Mouse (Mus musculus): ENCODE results near the gene Ccnt2. TPM values are rescaled to one million over a fixed set of nuclear protein-coding genes. Genes with fewer than 3 reads are reported as not detected.
A peak's percentile ranks its signal among the peaks of the same experiment; 100 is the strongest.

The Ccnt2 gene
- total RNA-seq, 1 experiment from 2014 or later: 56.6 TPM

- no peak for ATAC-seq (replicated peaks in 1 of 2; ENCODE audit: insufficient read depth in 1 of 2, low FRiP score in 2 of 2, low TSS enrichment in 1 of 2, low read depth in 1 of 2, poor library complexity in 2 of 2, severe bottlenecking in 2 of 2)
Measured at GRCm38 (mm10) chr1:127780142-127780541, 6.2 kb downstream of the Ccnt2 start.

GRCm38 (mm10) chr1:127780849-127781248 is 6.9 kb downstream of the Ccnt2 start:
- peak; percentile 42 to 49; a peak in 1 of 4 replicates for ATAC-seq (replicated peaks in 1 of 2; ENCODE audit: insufficient read depth in 1 of 2, low FRiP score in 2 of 2, low TSS enrichment in 1 of 2, low read depth in 1 of 2, poor library complexity in 2 of 2, severe bottlenecking in 2 of 2)

- no peak for ATAC-seq (replicated peaks in 1 of 2; ENCODE audit: insufficient read depth in 1 of 2, low FRiP score in 2 of 2, low TSS enrichment in 1 of 2, low read depth in 1 of 2, poor library complexity in 2 of 2, severe bottlenecking in 2 of 2)
Measured at GRCm38 (mm10) chr1:127783862-127784261, 9.9 kb downstream of the Ccnt2 start.

GRCm38 (mm10) chr1:127785882-127786281 is 11.9 kb downstream of the Ccnt2 start:
- ATAC-seq (replicated peaks in 1 of 2; ENCODE audit: insufficient read depth in 1 of 2, low FRiP score in 2 of 2, low TSS enrichment in 1 of 2, low read depth in 1 of 2, poor library complexity in 2 of 2, severe bottlenecking in 2 of 2): peak; percentile 72 to 74

- no peak for ATAC-seq (replicated peaks in 1 of 2; ENCODE audit: insufficient read depth in 1 of 2, low FRiP score in 2 of 2, low TSS enrichment in 1 of 2, low read depth in 1 of 2, poor library complexity in 2 of 2, severe bottlenecking in 2 of 2)
Measured at GRCm38 (mm10) chr1:127788943-127789342, 15.0 kb downstream of the Ccnt2 start.

GRCm38 (mm10) chr1:127793459-127793858 is 19.5 kb downstream of the Ccnt2 start:
- ATAC-seq (replicated peaks in 1 of 2; ENCODE audit: insufficient read depth in 1 of 2, low FRiP score in 2 of 2, low TSS enrichment in 1 of 2, low read depth in 1 of 2, poor library complexity in 2 of 2, severe bottlenecking in 2 of 2): no peak

GRCm38 (mm10) chr1:127795087-127795769 is 21.3 kb downstream of the Ccnt2 start:
- no peak for ATAC-seq (replicated peaks in 1 of 2; ENCODE audit: insufficient read depth in 1 of 2, low FRiP score in 2 of 2, low TSS enrichment in 1 of 2, low read depth in 1 of 2, poor library complexity in 2 of 2, severe bottlenecking in 2 of 2)

GRCm38 (mm10) chr1:127796341-127796740 is 22.4 kb downstream of the Ccnt2 start:
- ATAC-seq (replicated peaks in 1 of 2; ENCODE audit: insufficient read depth in 1 of 2, low FRiP score in 2 of 2, low TSS enrichment in 1 of 2, low read depth in 1 of 2, poor library complexity in 2 of 2, severe bottlenecking in 2 of 2): no peak

GRCm38 (mm10) chr1:127796752-127797151 is 22.8 kb downstream of the Ccnt2 start:
- no peak for ATAC-seq (replicated peaks in 1 of 2; ENCODE audit: insufficient read depth in 1 of 2, low FRiP score in 2 of 2, low TSS enrichment in 1 of 2, low read depth in 1 of 2, poor library complexity in 2 of 2, severe bottlenecking in 2 of 2)

GRCm38 (mm10) chr1:127802916-127803315 is 29.0 kb downstream of the Ccnt2 start:
- no peak for ATAC-seq (replicated peaks in 1 of 2; ENCODE audit: insufficient read depth in 1 of 2, low FRiP score in 2 of 2, low TSS enrichment in 1 of 2, low read depth in 1 of 2, poor library complexity in 2 of 2, severe bottlenecking in 2 of 2)

- ATAC-seq (replicated peaks in 1 of 2; ENCODE audit: insufficient read depth in 1 of 2, low FRiP score in 2 of 2, low TSS enrichment in 1 of 2, low read depth in 1 of 2, poor library complexity in 2 of 2, severe bottlenecking in 2 of 2): no peak
Measured at GRCm38 (mm10) chr1:127808671-127809070, 34.7 kb downstream of the Ccnt2 start.

GRCm38 (mm10) chr1:127812929-127813328 is 39.0 kb downstream of the Ccnt2 start:
- no peak for ATAC-seq (replicated peaks in 1 of 2; ENCODE audit: insufficient read depth in 1 of 2, low FRiP score in 2 of 2, low TSS enrichment in 1 of 2, low read depth in 1 of 2, poor library complexity in 2 of 2, severe bottlenecking in 2 of 2)

GRCm38 (mm10) chr1:127816381-127816780 is 42.4 kb downstream of the Ccnt2 start:
- no peak for ATAC-seq (replicated peaks in 1 of 2; ENCODE audit: insufficient read depth in 1 of 2, low FRiP score in 2 of 2, low TSS enrichment in 1 of 2, low read depth in 1 of 2, poor library complexity in 2 of 2, severe bottlenecking in 2 of 2)

- ATAC-seq (replicated peaks in 1 of 2; ENCODE audit: insufficient read depth in 1 of 2, low FRiP score in 2 of 2, low TSS enrichment in 1 of 2, low read depth in 1 of 2, poor library complexity in 2 of 2, severe bottlenecking in 2 of 2): peak; percentile 26 to 35; a peak in 1 of 4 replicates
Measured at GRCm38 (mm10) chr1:127827325-127827724, 53.4 kb downstream of the Ccnt2 start.

- peak; percentile 95 to 98 for ATAC-seq (replicated peaks in 1 of 2; ENCODE audit: insufficient read depth in 1 of 2, low FRiP score in 2 of 2, low TSS enrichment in 1 of 2, low read depth in 1 of 2, poor library complexity in 2 of 2, severe bottlenecking in 2 of 2)
Measured at GRCm38 (mm10) chr1:127830215-127830921, 56.4 kb downstream of the Ccnt2 start.

- ATAC-seq (replicated peaks in 1 of 2; ENCODE audit: insufficient read depth in 1 of 2, low FRiP score in 2 of 2, low TSS enrichment in 1 of 2, low read depth in 1 of 2, poor library complexity in 2 of 2, severe bottlenecking in 2 of 2): no peak
Measured at GRCm38 (mm10) chr1:127833714-127834113, 59.8 kb downstream of the Ccnt2 start.

GRCm38 (mm10) chr1:127834202-127834601 is 60.2 kb downstream of the Ccnt2 start:
- ATAC-seq (replicated peaks in 1 of 2; ENCODE audit: insufficient read depth in 1 of 2, low FRiP score in 2 of 2, low TSS enrichment in 1 of 2, low read depth in 1 of 2, poor library complexity in 2 of 2, severe bottlenecking in 2 of 2): no peak

- ATAC-seq (replicated peaks in 1 of 2; ENCODE audit: insufficient read depth in 1 of 2, low FRiP score in 2 of 2, low TSS enrichment in 1 of 2, low read depth in 1 of 2, poor library complexity in 2 of 2, severe bottlenecking in 2 of 2): peak; percentile 83 to 85
Measured at GRCm38 (mm10) chr1:127836619-127837018, 62.7 kb downstream of the Ccnt2 start.

- ATAC-seq (replicated peaks in 1 of 2; ENCODE audit: insufficient read depth in 1 of 2, low FRiP score in 2 of 2, low TSS enrichment in 1 of 2, low read depth in 1 of 2, poor library complexity in 2 of 2, severe bottlenecking in 2 of 2): no peak
Measured at GRCm38 (mm10) chr1:127838602-127839001, 64.6 kb downstream of the Ccnt2 start.

All from hematopoietic stem cell, adult 5-6 weeks (primary cell).